Mouse (Mus musculus) ovary, postnatal 14 days (tissue): Measurements from ENCODE around the gene 6430548M08Rik.

ENCODE experiments used
- DNase-seq: peaks from one replicate; pipeline ENCODE4 v3.0.0; 2022; ENCODE audit warnings: low spot score

Gene 6430548M08Rik

DNA sequence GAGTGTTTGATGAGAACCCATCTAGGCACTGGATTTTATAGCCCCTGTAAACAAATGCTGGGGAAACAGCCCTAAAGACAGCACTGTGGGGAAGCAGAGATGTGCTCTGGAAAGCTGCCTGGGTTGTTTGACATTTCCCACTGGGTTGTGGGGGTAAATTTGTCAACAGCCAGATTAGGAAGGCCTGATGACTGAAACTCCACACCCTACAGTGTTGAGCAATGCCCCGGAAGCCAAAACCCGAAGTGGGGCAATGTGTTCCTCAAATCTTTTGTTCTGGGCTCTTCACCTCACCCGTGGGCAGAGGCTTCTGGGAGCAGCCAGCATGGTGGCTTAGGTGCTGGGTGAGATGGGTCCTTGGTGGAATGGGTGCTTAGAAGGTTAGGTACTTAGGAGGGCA, 4.8 kb upstream of the 6430548M08Rik start:
- no peak for DNase-seq

DNA sequence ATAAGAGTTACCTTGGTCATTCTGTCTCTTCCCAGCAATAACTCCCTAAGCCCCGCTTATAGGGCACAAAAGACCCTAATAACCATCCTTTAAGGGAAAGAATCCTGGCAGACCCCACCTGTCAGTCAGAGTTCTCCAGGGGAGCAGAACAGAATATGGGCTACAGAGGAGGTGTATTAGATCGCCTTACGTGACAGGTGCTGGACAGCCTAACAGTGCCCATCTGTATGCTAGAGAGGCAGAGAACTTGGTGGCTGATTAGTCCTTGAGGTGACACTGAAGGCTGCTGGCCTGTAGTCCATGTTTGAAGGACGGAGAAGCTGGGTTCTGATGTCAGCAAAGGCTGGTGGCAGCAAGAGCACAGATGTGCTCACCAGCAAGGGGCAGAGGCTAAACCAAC, 3.0 kb upstream of the 6430548M08Rik start:
- no peak for DNase-seq

DNA sequence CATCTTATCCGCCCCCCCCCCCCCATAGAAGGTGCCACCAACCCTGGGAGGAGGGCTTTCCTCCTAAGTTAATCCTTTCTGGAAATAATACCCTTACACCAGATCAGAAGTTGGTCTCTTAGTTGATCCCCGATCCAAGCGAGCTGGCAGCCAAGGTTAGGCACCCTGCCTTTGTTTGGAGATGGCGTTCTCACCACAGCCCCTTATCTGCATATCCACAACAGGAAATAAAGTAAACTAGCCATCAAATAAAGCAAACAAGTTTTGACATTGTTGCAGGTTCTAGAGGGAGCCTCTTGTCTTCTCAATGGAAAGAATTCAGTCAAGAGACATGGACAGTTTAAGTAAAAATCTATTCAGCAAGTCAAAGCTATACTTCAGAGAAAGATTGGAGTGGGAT, 2.6 kb upstream of the 6430548M08Rik start:
- DNase-seq = no peak

DNA sequence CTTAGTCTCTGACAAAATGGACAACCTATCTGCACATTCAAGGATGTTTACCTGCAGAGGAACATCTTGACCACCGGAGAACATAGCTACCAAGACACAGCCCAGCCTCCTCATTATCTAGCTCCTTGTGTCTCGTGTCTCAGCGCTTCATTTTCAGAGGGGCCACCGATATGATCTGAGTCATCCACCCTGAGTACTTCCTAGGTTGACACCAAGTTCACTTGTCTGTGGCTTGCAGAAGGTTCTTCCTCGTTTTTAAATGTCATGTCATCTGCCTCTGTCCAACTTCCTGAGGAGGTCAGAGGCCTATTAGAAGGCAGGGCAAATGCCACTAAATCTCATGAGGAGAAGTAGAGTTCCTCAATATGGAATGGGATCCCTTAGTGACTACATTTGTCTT, 1.4 kb upstream of the 6430548M08Rik start:
- DNase-seq = no peak

DNA sequence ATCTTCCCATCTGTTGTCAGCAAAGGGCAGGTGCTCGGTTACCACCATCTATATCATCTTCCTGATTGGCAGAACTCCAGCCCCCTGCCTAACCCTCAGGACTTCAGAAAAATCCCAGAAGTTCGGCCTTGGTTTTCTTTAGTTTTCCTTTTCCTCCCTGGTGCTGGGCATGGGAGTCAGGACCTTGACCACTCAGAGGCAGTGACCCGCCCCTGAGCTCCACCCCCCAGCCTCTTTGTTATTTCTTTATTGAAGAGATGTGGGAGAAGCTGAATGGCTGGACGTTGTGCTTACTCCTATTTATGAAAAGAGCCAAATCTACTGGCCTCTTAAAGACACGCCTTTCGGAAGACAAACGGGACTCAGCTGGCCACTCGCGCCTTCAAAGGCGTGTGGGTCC, 646 bp upstream of the 6430548M08Rik start:
- DNase-seq = no peak

DNA sequence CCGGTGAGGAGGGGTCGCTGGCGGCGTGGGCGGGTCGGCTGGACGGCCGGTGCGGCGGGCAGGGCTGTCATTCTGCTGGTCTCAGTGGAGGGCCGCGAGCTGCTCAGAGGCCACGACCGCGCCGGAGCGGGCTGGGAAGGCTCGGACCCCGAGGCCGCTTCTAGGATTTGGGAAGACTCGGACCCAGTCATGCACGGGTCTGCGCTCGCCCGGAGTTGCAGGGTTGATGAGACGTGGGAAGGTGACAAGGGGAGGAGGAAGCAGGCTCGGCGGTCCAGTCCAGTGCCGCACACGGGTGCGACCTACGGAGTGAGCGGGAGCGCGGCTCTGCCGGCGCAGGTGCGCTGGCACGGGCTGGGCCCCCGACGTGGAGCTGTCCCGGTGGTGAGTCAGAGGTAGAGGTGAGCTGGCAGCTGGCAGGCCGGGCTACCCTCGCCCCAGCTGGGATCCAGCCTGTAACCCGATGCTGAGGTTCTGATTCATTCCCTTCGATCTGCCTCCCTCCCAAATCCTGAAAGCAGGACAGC, 426 bp downstream of the 6430548M08Rik start:
- DNase-seq = peak; percentile 28

DNA sequence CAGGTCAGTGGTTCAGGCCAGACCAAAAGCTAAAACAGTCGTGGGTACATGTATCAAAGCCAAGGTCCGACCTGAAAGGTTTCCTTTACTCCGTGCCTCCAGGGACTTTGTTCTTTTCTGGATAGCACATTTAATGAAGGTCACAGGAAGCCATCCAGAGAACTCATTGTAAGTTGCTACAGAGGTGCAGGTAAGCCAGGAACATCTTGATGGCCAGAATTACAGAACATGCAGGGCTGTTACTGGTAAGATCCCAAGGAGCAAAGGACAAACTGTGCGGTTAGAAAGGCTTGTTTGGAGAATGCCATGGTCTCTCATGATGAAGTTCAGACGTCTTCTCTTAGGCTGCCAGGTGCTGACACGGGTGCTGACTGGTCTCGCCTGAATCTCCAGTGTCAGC, 2.6 kb downstream of the 6430548M08Rik start:
- DNase-seq = no peak

DNA sequence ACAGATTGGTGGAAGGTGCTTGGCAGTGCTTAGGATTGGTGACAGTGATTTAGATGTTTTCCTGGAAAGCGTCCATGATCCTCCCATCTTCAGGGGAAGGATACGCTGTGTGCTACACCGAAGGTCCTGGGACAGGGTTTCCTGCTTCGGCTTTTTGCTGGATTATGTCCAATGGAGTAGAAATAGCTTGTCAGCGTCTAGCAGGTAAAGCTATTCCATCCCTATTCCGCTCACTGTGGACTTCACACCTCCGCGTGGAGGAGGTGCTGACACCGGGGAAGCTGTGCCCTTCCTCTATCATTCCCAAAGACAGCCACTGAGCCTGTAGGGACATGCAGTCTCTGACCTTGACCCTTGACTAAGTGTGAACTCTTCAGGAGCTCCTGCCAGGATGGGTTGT, 4.2 kb downstream of the 6430548M08Rik start:
- DNase-seq = no peak

DNA sequence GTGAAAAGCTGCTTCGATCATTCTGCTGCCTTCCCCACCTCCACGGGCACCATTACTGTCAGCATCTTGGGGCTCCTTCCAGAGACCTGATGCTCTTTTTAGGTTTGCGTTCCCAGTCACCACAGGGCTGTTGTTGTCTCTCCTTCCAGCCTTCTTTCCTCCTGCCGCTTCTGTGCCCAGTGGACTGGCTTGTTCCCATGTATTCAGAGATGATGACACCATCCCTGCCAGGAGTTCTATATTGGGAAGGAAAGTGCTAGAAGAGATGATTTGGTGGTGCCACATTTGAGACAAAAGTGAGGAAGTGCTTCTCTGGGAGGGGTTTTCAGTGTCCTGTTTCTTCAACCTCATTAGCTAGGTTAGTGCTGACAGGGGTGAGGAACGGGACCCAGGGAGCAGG, 4.9 kb downstream of the 6430548M08Rik start:
- no peak for DNase-seq

DNA sequence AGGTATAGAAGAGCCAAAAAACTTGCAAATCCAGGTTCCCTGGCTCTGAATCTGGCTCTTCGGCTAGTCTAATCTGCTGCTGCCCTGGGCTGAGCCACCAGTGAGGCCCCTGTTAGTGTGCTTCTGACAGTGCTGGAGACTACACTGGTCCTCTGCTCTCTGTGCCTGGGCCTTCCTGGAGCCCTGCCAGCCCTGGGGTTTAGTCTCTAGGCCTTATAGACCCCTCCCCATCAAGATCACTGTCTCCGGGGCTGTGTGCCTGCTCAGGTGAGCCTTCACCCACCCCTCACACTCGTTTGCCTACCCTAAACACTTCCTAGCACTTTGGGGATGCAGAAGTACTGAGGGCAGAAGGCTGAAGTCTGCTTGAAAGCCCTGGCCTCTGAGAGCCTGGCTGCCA, 5.5 kb downstream of the 6430548M08Rik start:
- no peak for DNase-seq

DNA sequence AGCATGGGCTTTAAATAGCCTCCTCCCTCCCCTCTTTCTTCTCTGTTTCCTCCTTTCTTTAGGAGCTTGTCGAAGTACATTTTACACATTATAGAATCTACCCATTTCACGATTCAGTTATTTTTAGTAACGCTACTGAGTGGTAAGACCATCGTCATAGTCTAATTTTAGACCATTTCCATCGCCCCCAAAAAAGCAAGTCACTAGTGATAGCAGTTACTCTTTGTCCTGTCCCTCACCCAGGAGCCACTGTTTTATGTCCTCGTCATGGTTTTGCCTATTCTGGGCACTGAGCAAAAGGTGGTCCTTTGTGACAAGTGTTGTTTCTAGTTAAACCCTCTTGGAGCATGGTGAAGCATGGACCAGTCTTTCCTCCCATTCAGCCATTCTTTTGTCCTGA, 6.0 kb downstream of the 6430548M08Rik start:
- no peak for DNase-seq

DNA sequence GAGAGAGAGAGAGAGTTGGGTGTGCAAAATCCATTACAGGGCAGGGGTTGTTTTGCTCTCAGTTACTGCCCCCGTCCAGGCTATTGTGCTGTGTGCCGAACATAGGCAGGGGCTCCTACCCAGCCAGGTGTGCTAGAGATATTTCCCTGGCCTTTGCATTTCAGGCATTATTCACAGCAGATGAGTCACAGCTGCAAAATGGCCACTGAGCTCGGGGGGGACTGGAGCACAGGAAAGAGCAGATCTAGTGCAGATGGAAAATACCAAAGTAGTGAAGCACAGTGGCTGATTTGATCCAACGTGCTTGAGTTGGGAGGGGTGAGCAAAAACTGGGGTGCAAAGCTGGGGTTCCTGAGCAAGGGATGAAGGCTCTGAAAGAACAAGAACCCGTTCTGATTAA, 7.0 kb downstream of the 6430548M08Rik start:
- no peak for DNase-seq

DNA sequence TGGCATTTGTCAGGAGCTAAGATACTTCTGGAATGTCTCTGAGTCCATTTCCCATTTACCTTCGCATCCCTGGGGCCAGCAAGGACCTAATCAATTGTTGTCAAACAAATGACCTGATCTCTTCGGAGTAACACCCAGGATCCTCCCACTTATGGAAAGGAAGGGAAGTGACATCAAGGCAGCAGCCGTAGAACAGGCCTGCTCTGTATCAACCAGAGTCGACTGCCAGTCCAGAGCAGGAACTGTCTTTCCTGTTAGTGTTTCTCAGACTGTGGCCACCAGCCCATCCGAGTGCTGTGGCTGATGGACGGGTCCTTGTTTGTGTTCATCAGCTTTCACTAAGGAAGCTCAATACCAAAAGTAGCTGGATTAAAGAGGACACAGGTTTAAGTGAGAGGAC, 10.3 kb downstream of the 6430548M08Rik start:
- no peak for DNase-seq

DNA sequence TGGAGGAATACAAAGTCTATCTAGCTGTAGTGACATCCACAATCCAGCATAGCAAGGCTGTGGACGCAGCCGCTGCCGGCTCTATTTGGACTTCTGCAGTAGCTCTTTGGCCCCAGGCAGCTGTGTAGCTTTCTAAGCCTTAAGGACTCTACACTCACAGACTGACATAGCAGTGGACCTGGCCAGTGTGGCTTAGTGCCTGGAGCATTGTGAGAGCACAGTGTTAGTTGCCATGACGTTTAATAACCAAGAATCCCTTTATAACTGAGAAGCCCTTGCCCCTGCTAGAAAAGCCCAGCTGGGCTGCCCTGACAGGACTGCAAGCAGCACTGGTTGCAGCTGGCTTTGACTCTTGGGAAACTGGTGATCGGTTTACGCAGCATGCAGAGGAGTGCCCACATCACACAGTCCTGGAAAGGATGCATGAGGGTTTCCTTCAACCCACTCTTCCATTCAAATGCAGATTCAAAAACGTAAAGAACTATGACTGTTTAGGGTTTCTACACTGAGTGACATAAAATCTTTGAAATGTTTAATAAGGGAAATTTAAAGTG, 11.0 kb downstream of the 6430548M08Rik start:
- no peak for DNase-seq

DNA sequence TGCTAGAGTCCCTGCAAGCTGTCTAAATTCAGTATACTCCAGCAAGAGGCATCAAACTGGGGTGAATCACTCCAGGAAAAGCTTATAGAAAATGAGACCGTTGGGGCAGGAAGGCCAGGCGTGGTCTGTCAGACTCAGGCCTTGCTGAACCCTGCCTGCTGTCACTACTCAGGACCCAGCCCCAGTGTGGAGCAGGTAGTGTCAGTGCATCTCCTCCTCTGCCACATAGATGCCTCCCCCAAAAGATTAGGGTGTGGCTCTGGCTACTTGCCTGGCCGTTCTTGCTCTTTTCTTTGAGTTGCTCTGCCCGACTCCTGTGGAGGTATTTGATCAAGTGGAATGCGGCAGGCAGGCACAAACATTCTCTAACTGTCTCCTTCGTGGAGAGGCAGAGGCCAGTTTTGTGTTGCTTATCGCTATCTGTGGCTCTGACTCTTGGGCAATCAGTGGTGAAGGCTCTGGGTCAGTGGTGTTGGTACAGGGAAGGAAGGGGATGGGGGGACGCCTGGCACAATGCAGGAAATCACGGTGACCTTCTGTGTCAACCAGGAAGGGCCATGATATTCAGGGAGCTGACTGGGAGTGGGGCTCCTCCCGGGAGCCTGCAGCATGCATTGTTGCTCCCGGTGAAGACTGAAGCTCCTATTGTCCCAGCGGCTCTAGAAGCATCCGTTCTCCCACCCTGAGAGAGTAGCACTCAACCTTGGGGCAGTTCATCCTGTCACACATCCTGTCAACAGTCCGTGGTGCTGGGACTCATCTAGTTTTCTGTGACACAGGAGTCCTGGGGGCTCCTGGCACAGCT, 12.6 kb downstream of the 6430548M08Rik start:
- no peak for DNase-seq

DNA sequence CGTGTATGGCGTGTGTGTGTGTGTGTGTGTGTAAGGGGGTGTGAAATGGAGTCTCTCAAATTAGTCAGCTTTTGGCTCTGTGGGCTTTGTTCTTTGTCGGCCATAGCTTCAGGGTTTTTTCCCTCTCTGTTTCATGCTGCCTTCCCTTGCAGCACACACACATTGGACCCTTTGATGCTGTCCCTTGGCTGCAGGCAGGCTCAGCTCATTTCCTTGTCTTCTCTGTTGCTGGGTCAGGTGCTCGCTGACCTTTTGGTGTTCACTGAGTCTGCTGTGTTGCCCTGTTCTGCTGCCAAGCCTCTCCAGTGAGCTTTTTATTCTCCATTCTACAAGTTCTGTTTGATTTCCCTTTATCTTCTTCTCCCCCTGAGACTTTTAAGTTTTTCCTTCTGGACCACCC, 15.6 kb downstream of the 6430548M08Rik start:
- DNase-seq = no peak

DNA sequence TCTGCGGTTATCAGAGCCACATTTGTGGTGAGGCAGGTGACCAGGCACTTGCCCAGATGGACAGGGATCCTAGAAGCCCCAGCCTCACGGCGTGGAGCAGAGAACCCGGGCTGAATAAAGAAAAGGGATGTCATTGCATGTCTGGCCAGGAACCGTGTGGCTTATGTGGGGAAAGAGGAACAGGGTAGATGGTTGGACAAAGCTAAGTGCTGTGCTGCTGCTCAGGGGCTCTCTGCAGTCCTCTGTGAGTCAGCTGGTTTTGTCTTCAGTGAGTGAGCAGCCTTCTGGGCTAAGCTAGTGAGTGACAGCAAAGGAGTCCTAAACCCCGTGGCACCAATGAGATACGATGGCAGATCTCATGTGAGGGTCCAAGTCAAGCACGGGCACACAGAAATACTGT, 17.2 kb downstream of the 6430548M08Rik start:
- DNase-seq = no peak

DNA sequence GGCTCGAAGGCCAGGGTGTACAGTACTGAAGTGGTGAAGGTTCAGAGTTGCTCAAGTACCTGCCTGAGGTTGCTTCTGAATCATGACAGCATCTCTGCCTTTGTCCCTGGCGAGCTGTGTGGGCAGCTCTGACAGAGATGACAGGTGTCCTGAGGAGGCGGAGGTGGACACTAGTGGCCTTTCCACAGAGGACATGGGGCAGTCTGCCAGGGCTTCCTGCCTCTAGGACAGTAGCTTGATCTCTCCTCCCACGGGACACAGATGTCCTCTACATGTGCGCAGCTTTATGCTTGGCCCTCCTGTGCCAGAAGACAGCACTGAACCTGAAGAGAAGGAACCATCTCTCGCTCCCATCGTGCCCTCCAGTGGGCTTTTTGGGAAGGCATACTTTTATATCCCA, 19.2 kb downstream of the 6430548M08Rik start:
- no peak for DNase-seq

DNA sequence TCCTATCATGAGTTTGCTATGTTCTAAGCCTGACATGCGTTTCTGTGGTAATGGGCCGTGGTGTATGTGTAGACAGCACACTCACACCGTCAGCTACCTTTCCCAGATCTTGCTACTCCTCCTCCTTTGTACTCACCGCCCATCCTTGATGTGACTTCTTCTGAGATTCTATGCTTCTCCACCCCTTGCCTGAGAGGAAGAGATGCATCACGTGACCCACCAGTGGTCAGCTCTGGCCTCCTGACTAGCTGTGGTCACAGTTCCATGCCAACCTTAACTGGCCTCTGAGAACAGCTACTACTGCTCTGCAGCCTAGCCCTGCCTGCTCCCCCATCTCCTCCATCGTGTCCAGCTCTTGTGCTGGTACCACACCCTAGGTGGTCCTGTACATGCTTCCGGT, 21.7 kb downstream of the 6430548M08Rik start:
- DNase-seq = no peak

DNA sequence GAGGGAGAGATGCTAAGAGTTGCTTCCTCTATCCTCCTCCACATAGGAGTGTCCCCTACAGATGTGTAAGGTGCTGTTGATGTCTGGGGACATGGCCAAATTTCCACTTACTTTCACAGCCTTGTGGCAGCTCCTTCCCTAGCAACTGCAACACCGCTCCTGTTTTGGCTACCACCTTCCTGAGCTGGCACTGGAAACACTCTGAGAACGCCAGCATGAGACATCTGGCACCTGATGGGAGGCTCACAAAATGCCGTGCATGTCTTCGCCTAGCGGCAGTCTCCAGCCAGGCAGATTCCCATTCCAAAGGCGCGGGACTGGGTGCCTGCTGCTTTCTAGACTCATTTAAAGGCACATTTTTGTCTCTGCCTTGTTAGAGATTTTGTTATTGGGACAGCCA, 22.7 kb downstream of the 6430548M08Rik start:
- DNase-seq = no peak

DNA sequence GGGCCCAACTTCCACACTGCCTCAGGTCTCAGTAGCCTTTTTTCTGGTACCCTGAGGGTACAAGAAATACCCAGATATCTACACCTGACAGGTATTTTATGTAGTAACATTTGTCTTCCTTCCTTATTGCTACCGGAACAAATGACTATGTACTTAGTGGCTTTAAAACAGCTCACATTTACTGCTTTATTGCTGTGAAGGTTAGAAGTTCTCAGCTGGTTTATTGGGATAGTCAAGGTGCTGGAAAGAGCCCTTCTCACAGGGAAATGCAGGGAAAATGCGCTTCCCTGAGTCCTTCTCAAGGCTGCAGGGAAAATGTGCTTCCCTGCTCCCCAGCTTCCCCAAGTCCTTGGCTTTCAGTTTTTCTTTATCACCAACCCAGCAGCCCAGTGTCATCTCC, 25.0 kb downstream of the 6430548M08Rik start:
- DNase-seq = no peak

DNA sequence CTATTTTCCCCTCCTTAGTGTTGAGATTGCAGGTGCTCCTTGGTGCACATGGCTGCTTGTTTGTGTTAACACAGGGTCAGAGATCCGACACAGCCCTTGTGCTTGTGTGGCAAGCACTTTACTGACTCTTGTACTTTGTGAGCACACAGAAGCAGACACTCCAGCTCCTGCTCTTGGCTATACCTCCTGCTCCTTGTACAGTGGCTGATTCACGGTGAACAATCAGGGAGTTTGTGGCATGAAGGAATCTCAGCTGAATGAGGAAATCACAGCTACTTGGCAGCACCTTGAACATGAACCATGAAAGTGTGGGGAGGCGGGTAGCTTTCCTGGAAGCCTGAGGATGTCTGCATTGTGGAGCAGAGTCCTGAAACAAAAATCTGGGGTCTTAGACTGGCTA, 26.8 kb downstream of the 6430548M08Rik start:
- no peak for DNase-seq

DNA sequence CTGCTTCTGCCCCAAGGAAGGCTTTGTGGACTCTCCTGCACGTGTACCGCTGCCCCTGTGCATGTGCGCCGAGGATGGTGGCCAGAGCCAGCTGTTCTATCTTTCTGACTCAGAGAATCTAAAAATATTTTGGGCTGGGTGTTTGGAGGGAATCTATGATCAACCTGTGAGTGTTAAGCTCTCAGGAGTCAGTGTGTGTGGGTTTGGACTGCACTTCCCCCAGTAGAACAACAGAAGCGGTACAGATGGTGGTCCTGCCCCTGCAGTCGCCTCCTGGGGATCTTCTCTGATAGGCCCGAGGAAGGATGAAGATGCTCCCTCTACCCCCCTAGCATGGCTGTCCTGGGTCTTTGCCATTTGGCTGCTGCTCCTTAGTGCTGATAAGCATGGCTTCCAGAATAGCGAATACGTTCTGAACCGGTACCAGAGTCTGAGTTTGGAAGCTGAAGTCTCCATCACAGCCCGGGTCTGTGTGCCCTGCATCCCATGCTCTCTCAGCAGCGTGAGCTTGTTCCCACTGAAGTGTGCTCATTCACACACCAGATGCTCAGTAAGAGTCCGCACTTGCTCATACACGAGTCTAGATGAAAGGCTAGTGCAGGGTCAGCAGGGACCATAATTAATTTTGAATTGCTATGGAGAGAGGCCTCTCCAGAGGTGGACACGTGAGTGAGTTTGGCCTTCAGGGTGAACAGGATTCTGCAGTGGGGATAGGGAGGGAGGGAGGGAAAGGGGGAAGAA, 30.1 kb downstream of the 6430548M08Rik start:
- DNase-seq = no peak
